Mouse (Mus musculus): ENCODE measurements at regions not wholly inside any gene's neighbourhood (a gene's known extent, or its start where the extent isn't known, plus 50 kb on each side); places are given as distances from the start of the nearest gene placed in this dataset.
A peak's percentile ranks its signal among the peaks of the same experiment; 100 is the strongest.

DNA sequence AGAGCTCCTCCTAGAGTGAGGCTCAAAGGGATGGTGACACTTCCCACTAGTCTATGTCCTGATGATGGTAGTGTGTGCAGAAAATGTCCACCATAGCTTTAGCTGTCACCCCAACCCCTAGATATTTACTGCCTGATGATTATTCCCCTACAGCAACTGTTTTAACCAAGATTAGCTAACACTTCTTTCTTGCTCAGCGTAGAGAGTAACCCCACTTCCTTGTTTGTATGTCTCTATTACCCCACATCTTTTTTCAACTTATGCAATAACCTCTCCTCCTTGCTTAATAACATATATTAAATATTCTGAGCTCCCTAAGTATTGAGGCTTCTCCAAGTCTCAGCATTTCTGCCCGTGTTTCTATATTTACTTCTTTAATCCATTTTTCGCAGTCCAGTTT lies 404.2 kb upstream of the Cntn3 start:
- no peak for DNase-seq (ENCODE audit: inconsistent age in 2 of 2, low spot score in 1 of 2)

DNA sequence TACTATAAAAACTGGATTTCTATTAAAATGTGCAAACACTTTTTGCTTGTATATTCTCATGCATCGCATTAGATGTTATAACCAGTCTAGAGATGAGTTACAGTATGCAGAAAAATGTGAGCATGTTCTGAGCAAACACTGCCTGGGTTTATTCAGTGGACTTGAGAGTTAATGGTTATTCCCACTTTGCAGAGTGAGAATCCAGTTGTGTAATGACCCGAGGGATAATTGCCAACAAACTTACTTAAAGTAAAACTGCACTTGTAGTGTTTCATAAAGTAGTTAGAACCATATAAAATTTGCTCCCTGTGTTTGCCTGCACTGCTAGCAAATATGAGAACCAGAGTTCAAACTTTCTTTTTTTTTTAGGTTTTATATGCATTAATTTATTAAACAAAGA lies 450.4 kb upstream of the Cntn3 start:
- DNase-seq (ENCODE audit: inconsistent age in 2 of 2, low spot score in 1 of 2) = no peak

DNA sequence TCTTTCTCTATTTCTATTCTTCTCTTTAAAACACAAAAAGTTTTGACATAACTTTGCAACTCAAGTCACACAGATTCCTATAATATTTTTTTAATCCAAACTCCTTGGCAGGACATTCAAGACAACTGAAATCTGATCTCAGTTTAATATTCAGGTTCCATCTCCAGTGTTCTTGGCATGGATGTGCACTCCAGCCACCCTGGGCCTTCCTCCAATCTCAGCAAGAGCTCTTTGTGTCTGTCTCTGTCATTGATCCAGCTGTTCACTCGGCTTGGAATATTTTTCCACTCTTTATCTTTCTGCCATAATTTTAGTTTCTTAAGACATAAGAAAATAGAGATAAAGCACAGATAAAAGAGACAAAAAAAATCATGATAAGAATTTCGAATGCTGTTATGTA lies 451.1 kb upstream of the Cntn3 start:
- no peak for DNase-seq (ENCODE audit: inconsistent age in 2 of 2, low spot score in 1 of 2)

DNA sequence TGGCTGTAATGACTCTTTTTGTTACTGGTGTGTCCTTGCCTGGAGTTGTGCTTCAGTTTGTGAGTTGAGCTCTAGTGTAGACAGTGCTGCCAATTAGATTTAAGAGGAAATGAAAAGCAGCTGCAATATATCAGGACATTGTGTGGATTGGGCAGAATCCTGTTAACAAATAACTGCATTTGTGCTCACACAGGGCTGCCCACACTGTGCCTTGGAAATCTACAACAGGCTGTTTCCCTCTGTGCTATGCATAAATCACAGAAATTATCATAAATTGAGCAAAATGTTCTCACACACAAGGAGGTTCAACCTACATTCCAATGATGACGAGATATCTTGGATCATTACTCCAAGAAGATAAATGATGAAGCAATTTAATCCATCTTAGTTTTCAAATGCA lies 455.2 kb upstream of the Cntn3 start:
- no peak for DNase-seq (ENCODE audit: inconsistent age in 2 of 2, low spot score in 1 of 2)

DNA sequence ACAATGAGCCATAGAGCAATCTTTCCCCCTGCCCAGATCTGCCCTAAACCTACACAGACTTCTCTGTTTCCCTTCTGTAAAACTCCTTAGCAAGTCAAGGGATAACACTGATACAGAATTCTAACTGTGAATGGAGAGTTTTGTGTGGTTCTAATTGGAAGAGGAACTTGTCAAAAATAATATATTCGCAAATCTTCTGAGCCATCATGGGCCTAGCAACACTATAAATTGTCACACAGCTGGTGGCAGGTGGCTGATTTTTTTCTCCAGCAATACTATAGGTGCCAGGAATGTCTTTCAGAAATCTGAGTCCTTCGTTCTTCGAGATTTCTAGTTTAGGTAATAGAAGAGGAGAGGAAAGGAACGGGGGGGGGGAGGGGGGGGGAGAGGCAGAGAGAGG lies 460.5 kb upstream of the Cntn3 start:
- no peak for DNase-seq (ENCODE audit: inconsistent age in 2 of 2, low spot score in 1 of 2)

DNA sequence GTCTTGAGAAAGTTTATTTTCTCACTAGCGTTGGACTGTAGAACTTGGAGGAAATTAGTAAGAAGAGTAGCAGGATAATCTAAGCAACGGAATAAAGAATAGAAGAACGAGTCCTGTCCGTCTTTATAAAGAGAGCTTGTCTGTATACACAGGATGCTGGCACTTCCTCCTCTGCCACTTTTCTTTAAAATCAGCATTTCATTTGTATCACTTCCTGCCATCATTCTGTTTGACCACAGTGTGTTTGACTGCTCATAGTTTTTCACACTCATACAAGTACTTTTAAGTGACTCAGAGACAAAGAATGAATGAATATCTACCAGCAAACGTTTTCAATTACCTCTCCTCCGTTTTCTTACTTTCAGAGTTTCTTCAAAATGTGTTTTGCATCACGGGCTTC lies 461.0 kb upstream of the Cntn3 start:
- DNase-seq (ENCODE audit: inconsistent age in 2 of 2, low spot score in 1 of 2) = no peak

DNA sequence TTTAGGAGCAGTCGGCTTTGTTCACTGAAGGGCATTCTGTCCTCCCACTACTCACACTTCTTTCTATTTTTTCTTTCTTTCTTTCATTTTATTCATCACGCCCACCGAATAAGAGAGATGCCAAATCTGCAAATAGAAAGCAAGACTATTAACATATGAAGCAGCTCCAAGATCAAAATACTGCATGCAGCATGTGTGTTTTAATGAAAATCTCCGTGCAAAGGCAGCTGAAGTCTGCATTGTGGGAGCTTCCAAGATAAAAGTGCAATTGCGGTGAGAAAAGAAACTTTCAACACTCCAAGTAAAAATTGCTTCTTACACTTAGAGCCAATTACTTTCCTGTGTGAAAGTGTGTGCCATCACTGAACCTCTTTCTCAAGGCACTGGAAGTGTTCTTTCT lies 449.8 kb upstream of the Chl1 start:
- DNase-seq (ENCODE audit: inconsistent age in 2 of 2, low spot score in 1 of 2) = no peak

DNA sequence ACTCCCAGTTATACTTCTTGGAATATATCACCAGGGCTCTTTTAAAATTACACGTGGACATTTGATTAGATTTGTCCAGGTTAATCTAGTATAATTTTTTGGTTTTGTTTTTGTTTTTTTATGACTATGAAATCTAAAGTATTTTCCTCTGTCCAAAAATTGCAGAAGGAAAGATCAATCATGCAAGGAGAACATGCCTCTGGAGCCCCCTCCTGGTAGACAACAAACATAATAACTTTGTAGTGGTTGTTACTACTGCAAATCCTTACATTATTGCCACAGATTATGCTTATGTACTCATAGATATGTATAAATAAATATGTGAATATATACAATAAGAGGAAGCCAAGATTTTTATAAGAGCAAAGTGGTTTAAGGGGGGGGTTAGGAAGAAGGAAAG lies 404.2 kb upstream of the Chl1 start:
- no peak for DNase-seq (ENCODE audit: inconsistent age in 2 of 2, low spot score in 1 of 2)

DNA sequence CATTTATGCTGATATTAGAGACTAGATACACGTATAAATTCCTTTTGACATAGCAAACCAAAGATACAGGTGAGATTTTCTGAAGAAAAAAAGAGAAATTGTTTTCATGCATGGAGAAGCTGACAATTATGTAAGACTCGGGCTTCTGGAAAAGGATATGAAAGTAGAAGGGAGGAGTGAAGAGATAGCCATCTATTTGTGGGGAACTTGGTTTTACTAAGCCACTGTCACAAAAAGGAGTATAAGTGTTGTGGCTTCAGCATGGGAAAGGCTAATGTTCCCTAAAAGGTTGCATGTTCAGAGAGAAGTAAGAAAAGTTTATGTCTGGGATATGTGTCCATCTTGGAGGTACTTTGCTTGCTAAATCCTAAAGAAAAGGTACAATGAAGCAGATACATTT lies 390.8 kb upstream of the Chl1 start:
- no peak for DNase-seq (ENCODE audit: inconsistent age in 2 of 2, low spot score in 1 of 2)

DNA sequence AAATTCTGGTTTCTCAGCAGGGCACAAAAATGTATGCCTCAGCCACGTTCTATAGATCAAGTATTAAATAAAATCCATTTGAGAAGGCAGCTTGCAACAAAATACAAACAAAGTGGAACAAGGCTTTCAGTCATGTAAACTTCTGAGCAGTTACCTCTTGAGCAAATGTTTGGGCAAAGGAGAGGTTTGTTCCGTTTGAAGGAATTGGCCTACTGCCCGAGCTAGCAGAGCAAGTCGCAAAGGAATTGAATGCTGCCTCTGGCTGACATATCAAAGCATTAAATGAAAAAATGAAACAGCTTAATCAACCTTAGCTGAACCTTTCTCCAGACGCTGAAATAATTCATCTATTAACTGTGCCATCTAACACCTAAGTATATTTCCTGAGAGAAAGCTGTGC lies 369.5 kb upstream of the Chl1 start:
- DNase-seq (ENCODE audit: inconsistent age in 2 of 2, low spot score in 1 of 2) = no peak

DNA sequence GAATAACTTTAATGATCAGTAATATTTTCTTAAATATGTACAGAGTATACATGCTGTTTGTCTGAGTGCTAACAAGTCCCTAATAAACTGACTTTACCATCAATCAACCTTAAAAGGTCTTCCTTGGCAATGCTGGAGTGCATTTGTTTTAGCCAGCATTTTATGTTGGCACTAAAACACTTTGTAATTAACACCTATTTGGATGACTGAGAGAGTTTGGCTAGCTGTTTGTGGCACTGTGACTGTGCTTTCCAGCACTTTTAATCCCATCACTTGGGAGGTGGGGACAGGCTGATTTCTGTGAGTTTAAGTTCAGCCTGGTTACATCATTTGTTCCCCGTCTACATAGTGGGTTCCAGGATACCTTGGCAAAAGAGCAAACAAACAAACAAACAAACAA lies 332.5 kb upstream of the Chl1 start:
- DNase-seq (ENCODE audit: inconsistent age in 2 of 2, low spot score in 1 of 2) = no peak

DNA sequence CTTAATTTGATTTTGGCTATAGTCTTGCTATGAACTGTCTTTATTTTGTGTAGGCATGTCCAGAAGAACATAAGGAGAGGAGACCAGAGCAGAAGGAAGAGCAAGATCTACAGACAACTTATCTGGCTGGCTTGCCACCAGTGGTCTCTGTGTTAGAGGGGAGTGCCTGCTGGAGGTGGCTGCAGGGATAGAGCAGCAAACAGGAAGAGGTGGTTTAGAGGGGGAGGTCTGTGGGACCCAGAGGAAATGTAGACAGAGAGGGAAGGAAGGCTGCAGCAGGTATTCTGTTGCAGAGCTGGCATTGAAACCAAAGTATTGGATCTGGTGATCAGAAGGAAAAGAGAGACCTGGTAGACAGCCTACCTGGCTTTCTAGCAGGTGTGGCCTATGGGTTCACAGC lies 327.0 kb upstream of the Chl1 start:
- no peak for DNase-seq (ENCODE audit: inconsistent age in 2 of 2, low spot score in 1 of 2)

DNA sequence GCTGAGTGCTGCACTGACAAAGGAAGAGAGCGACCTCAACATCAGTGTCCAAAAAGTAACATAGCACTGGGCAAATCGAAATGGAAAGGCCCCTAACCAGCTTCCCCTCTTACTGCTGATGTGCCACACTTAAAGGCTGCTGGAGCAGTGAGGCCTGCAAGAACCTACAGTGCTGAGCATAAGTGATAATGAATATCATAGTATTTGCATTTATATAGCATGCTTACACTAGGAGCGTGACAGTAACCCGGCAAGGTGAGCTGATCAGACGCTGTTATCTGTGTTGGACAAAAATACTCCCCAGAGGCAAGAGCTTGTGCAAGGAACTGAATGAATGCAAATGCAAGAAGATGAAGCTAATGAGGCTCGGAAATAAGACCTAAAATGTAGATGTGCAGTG lies 313.5 kb upstream of the Chl1 start:
- DNase-seq (ENCODE audit: inconsistent age in 2 of 2, low spot score in 1 of 2) = no peak

DNA sequence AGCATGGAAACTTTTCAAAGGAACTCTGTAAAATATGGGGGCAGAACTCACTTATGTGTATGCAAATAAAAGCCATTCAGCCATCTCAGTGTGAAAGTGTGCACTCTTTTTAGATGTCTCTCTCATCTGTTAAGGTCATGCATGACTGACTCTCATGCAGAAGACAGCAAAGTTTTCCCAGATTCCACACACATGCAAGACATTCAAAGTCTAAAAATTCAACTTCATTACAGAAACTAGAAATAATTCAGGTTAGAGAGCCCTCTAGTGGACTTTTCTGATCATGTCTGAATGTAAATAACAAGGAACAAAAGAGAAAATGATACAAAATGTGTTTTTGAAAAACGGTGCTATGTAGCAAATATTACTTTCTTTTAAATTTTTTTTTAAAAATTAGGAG lies 308.8 kb upstream of the Chl1 start:
- DNase-seq (ENCODE audit: inconsistent age in 2 of 2, low spot score in 1 of 2) = peak in 1 of 2 experiments; percentile 34

DNA sequence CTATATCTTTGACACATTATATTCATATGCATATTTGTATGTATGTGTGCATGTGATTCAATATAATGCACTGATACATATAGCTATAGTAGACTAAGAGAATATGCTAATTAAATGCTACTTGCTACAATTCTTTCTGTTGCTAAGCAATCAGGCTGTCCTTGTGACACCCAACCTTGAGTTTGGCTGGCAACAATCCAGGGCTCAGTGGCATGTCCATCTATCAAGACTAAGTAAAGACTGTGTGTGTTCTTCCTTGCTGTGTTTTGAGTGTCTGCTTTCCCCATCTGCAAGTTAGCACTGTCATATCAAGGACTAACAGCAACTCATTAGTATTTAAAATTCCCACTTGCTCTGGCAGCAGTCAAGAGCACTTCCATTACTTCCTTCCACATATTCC lies 301.2 kb upstream of the Chl1 start:
- peak; percentile 81 to 90 for DNase-seq (ENCODE audit: inconsistent age in 2 of 2, low spot score in 1 of 2)

DNA sequence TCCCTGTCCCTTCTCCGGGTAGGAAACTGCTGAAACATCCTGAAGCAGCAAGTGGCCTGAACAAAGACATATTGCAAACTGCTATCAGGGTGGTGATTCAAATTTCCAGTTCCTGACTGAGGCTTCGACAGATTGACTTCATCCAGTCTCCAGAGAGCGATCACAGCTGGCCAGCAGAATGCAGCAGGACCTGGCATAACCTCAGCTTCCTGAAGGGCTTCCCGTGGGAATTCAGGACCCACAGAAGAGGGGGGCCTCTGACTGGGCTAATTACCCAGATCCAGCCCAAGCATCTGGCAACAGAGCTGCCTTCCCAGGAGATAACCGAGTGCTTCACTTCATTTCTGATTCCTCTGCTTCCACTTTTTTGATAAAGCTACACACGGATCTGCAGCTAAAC lies 297.2 kb upstream of the Chl1 start:
- DNase-seq (ENCODE audit: inconsistent age in 2 of 2, low spot score in 1 of 2) = no peak

DNA sequence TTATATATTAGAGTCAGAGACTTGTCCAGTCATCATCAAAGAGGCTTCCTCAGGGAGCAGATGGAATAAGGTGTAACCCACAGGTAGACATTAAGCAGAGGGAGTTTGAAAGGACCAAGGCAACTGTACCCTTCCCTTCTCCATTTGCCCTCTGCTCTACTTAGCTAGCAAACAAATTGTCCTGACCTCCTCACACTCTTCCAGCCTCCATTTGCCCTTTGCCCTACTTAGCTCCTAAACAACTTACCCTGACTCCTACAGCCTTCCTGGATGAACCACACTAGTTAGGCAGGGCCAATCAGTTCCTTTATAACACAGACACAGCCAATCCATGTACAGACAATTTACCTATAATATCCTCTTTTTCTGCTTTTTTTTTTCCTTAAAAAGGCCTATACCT lies 273.5 kb upstream of the Chl1 start:
- DNase-seq (ENCODE audit: inconsistent age in 2 of 2, low spot score in 1 of 2) = no peak

DNA sequence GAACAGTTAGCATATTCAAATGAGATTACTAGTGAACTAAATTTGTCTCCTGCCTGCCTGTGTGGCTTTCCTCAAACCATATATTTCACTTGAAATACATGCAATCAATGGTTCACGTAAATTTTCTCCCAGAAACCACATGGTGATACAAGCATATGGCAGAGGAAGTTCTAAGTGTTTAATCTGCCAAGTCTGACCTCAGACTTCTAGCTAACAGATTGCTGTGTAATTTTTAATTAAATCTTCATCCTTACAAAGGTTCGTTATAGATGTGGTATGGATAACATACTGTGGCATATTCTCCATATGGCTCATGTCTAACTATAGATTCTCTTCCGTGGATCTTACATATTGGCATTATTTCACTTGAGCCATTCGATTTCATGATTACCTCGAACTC lies 241.4 kb upstream of the Chl1 start:
- no peak for DNase-seq (ENCODE audit: inconsistent age in 2 of 2, low spot score in 1 of 2)

DNA sequence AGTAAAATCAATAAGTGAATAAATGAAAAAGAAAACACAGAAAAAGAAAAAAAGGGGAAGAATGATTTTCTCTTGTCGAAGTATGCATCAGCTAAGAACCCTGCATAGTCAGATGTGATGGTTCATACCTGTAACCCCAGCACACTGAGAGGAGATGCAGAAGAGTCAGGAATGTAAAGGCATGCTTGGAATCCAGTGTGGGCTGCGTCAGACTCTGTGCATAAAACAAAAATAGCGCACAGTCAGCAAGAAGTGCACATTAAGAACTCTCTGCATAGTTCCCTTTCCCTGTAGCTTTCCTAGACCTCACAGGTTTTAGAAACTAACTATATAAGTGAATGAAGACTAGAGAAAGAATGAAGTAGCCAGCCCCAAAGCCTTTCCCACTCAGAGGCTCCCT lies 238.2 kb upstream of the Chl1 start:
- DNase-seq (ENCODE audit: inconsistent age in 2 of 2, low spot score in 1 of 2) = no peak

DNA sequence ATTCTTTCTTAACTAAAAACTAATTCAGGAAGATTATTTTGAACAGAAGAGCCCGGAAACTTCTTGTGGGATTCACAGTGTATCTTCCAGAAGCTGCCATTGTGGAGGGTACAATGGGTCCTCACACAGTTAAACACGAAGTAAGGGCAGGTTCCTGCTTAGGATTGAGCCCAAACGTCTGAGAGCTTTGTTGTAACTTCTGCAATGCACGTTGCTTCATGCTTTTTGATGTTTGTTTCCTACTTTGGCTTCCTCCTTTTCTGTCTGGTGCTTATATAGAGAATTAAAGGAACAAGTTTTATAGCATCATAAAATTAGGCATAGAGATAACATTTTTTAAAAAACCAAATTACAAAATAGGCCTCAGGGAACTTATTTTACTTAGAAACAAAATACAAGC lies 235.3 kb upstream of the Chl1 start:
- no peak for DNase-seq (ENCODE audit: inconsistent age in 2 of 2, low spot score in 1 of 2)

DNA sequence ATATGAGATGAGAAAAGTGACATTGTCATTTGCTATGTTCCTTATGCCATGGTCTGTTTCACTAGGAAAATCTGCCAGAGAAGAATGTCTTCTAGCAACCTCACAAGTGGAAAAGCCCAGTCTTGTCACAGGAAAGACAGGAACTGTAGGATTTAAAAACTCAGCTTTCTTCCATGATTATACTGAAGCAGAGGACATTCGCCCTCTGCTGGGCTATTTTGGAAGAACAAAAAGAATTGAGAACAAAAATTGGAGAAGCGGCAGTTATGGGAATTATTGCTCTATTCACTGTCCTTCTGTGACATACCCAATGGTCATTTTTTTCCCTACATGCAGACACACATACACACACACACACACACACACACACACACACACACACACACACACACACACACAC lies 234.9 kb upstream of the Chl1 start:
- DNase-seq (ENCODE audit: inconsistent age in 2 of 2, low spot score in 1 of 2) = peak in 1 of 2 experiments; percentile 48

DNA sequence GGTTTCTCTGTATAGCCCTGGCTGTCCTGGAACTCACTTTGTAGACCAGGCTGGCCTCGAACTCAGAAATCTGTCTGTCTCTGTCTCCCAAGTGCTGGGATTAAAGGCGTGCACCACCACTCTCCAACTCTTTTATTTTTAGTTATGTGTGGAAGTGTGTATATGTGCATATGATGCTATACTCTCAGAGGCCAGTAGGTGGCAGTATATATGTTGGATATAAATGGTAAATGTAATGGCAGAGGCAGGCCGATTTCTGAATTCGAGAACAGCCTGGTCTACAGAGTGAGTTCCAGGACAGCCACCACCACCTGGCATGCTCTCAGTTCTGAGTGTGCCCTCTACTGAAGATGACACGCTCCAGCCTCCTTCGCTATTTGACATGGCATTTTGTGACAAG lies 214.4 kb upstream of the Chl1 start:
- DNase-seq (ENCODE audit: inconsistent age in 2 of 2, low spot score in 1 of 2) = peak in 1 of 2 experiments; percentile 35

DNA sequence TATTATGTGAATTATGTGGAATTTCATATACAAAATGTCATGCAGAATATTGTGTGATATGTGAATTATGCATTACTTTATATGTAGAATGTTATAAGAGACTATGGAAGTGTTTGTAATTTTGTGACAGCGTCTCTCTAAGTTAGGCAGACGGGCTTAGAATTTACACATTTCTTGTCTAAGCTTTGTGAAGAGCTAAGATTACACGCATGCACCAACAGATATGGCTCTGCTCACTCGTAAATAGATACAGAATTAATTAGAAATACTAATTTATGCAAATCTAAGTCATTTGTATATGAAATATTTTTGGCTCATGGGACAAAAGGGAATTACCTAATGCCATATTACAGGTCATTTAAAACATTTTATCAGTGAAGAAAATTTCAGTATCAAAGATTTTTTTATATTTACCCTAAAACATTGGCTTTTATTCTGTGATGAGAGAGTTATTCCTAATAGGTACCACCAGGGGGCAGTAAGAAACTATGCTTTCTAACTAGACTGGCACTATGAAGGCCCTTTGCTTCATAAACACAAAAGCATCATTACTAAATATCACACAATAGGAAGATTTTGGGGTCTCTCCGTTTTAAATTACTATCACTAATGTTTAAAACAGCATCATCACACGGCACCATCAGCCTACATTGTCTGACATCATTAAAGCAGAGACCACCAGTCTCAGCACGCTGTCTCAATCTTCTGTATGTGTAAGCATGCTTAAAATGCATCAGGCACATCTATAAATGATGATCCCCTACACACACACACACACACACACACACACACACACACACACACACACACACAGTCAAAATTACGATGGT lies 203.8 kb upstream of the Chl1 start:
- DNase-seq (ENCODE audit: inconsistent age in 2 of 2, low spot score in 1 of 2) = peak in 1 of 2 experiments; percentile 42

DNA sequence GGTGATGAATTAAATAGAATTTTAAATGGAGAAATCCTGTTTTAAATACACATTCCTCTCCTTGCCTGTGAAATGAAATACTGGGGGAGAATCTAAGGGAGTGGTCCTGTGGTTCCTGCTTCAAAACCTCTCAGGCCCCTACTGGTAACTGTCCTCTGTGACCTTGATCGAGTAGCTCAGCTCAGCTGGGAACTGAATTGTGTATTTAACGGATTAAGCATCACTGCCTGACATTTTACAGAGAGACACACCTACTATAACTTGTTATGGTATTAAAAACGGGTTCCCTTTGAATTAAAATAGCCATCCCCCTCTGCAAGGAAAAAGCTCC lies 203.2 kb upstream of the Chl1 start:
- DNase-seq (ENCODE audit: inconsistent age in 2 of 2, low spot score in 1 of 2) = no peak

All from adrenal gland, adult (tissue).